Mouse (Mus musculus) heart, postnatal 36 days (tissue): ENCODE results near the gene Zkscan4. TPM values are rescaled to one million over a fixed set of nuclear protein-coding genes. Genes with fewer than 3 reads are reported as not detected.
"Not testable (repeated sequence)": the region's sequence is repeated elsewhere in the genome, so short reads cannot be mapped to it uniquely, and the experiment has no call there.

Experiments used
- DNase-seq, 2 experiments: peaks; one replicate each; pipeline ENCODE4 v3.0.0; 2021 to 2022
- intact Hi-C: fragments of 180-260 bp; cut with DNase I; formaldehyde crosslinking; loops from one replicate; pipeline ENCODE4 v1.15.1; 2025
- total RNA-seq, 2 experiments: library from RNA; stranded (reverse); gene quantifications; 2 replicates each; pipeline ENCODE4 v1.2.3; 2021

Gene Zkscan4
- 1 to 10 TPM; 1.2 to 1.5 TPM for total RNA-seq

DNA sequence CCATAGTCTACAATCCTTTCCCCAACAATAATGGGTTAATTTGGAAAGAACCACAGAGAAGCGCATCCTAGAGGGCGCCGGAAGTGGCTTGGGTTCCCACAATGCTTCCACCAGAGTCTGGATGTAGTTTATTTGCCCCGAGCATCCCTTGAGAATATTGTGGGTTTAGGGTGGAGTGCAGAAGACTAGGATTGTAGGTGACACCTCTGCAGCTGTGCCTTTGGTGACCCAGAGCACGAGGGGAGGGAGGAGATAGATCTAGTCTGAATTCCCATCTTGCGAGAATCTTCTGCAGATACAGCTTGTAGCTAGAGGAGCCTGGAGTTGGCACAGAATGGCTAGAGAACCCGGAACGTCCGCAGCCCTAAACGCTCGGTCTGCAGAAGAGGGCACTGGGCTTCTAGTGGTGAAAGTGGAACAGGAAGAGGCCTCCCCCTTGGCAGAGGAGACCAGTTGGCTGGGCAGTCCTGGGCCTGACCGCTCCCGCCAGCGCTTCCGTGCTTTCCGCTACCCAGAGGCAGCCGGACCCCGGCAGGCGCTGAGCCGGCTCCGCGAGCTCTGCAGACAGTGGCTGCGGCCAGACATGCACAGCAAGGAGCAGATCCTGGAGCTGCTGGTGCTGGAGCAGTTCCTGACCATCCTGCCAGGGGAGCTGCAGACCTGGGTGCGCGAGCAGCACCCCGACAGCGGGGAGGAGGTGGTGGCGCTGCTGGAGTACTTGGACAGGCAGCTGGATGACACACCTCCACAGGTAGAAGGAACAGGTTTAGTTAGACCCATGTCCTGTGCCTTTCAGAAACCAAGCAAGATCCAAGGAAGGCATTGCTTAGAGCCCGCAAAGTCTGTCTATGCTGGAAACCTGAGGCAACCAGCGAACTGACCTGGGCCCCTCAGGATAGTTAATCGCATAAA lies at the start of gene Zkscan4, which contains the start of gene Gm10065:
Gene Zkscan4, plus strand, starts transcription at position 149 of the 912 bp plus-strand sequence.
Gene Gm10065, minus strand, starts transcription at position 683 of the 912 bp plus-strand sequence.
- intact Hi-C loops = not testable (repeated sequence)

DNA sequence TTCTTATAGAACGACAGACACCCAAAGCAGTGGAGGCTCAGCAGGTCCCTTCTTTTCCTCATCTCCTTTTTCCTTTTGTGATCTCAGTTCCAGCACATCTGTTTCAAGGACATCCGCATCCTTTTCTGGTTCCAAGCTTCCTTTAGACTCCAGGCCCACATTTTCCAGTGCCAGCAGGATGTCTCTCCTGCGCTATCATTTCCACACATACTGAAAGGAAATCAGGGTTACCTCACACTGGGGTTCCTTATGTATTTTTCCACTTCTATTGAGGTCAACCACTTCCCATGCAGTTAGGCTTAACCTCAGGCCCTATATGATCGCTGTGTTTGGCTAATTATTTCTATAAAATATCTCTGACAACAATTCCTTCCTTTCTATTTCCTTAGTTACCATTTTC lies 43.2 kb upstream of the Zkscan4 start:
- DNase-seq = no peak
- intact Hi-C loops = no loop called here

More for the DNA sequence above, at the start of gene Zkscan4, which contains the start of gene Gm10065:
- peak; percentile 63 to 72 for DNase-seq

- DNase-seq = peak; percentile 37 to 49
- intact Hi-C loops = loop anchor here (2.0 kb wide), 1 partner anchor 38 kb away; the partner anchor contains the start of gene Zkscan3
These were observed 38.1 kb upstream of the Zkscan4 start, which contains the start of gene Pgbd1 for GRCm38 (mm10) chr13:21440503-21441206. Gene Pgbd1 (minus strand): TSS chr13:21441058.

DNA sequence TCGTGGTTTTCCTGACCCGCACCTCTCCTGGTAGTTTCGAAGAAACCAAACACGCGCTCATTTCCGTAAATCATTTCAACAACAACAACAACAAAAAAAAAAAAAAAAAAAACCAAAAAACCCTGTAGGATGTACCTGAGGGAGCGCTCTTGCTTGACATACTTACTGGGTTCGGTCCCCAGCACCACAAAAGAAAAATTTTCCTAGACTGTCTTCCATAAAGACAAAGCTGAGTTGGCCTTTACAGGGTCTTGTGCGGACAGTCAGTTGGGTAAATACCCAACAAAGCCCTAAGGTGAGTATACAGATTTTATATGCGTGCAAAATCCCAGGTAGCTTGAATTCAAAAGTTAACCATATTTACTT lies 37.5 kb upstream of the Zkscan4 start:
- no peak for DNase-seq
- intact Hi-C loops = loop anchor here (2.0 kb wide), 1 partner anchor 38 kb away; the partner anchor contains the start of gene Zkscan3

DNA sequence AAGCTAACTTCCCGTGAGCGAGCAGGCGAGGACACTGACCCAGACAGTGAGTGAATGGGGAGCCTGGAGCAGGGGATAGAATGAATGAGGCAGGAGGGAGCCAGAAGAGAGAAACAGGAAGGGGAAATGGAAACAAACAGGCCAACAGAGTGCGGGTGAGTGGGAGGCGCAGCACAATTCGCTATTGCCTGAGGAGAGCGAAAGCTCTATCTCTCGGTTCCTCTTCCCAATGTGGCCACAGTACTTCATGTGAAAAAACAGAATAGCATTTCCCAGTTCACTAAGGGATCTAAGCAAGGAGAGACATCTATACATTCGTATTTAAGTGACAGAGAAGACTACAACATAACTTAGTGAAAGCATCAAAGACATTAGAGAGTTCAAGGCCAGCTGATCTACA lies 31.9 kb upstream of the Zkscan4 start:
- no peak for DNase-seq
- intact Hi-C loops = no loop called here

GRCm38 (mm10) chr13:21447856-21448614 lies 30.7 kb upstream of the Zkscan4 start:
- no peak for DNase-seq
- intact Hi-C loops = no loop called here

DNA sequence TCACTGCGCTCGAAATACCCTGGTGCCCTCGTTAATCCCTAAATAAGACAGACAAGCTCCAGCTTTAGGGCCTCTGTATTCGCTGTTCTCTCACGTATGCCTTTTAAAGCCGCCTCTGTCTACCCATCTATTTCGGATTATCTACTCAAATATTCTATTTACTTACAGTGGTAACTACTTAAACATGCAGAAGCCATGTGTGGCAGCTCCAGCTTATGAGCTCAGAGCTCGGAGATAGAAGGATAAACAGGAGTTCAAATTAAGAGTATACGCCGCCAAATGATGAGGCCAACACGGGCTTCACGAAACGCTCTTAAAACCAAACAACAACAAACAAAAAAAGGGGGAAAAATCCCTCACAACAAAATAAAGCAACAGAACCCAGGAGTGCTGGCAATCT lies 25.7 kb upstream of the Zkscan4 start:
- intact Hi-C loops = loop anchor here (1.0 to 2.0 kb wide), 3 partner anchors 50 to 91 kb away; partner anchors contain the start of genes Zkscan3 and Zscan12
- no peak for DNase-seq

DNA sequence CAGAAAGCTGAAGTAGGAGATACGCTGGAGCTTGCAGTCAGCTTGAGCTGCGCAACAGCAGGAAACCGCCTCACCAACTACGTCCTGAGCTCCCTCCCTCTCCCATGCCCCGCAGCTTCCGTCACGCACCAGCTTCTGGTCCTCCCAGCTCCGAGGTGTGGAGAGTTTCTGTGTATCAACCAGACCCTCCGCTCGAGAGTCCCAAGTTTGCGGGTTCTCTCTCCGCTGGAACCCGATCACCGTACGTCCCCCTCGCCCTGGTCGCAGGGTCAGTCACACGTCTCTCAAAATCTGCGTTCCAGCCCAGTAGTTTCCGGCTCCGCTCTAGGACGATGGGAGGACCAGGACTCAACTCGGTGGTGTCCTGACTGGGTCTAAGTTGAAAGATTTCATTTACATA lies 25.3 kb upstream of the Zkscan4 start, which contains the start of gene Zscan26:
Gene Zscan26, minus strand, starts transcription at position 282 of the 400 bp plus-strand sequence.
- intact Hi-C loops = loop anchor here (1.0 to 2.0 kb wide), 3 partner anchors 51 to 91 kb away; partner anchors contain the start of genes Zkscan3 and Zscan12

DNA sequence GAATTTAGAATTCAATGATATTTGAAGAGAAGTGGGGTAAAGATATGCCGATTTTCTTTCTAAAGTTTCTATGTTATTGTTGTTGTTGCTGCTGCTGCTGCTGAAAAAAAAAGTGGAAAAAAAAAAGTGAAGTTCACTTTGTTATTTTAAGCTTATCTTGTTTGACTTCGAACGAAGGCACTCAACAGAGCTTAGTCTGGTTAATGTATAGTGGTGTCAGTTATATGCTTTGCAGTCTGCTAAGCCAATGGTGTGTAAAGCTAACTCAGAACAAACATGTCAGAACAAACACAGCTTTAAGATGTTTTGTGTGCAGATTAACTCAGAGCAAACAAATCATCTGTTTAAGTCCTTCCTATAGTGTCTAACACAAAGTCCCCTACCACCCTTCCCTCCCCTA lies 24.6 kb upstream of the Zkscan4 start:
- intact Hi-C loops = no loop called here
- no peak for DNase-seq

More for the DNA sequence above, 25.3 kb upstream of the Zkscan4 start, which contains the start of gene Zscan26:
- peak; percentile 84 to 88 for DNase-seq

DNA sequence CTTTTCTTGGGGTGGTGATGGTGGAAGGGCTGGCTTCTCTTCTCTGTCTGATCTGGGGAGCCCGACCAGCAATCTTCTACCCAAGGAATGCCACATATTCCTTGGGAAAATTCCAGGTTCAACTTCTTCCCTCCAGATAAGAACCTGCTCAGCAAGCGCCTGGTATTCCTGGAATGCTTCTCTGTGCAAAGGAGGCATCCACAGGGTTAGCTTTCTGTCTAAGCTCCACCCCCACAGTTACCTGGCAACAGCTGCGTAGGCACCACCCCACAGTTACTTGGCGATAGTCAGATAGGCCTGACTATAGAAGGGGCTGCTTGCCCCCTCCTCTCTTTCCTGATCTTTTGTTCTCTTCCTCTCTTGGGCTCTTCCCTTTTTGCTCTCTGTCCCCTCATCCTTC lies 22.4 kb upstream of the Zkscan4 start:
- DNase-seq = no peak
- intact Hi-C loops = no loop called here

DNA sequence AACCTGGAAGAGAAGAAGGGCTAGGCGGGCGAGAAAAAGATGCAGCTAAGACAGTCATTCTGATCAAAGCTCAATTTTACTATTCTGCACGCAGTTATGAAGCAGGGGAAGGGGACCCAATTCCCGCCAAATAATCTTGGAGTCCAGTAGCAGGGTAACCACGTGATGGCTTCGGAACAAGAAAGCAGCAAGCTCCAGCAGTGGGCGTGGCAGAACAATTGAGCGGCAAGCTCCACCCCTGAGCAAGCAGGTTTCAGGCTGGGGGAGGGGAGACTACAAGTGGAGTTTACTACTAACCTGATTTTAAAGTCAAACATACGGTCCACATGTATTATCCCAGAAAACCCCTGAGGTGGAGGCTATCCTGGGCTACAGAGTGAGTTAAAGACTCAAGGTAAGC lies 16.2 kb upstream of the Zkscan4 start:
- intact Hi-C loops, DNase-seq: not testable (repeated sequence)

GRCm38 (mm10) chr13:21467336-21467735 lies 11.4 kb upstream of the Zkscan4 start:
- intact Hi-C loops = loop anchor here (5.0 kb wide), 2 partner anchors 40 to 105 kb away; partner anchors contain the start of gene Zscan12
- no peak for DNase-seq

- intact Hi-C loops = loop anchor here (1.0 to 5.0 kb wide), 3 partner anchors 39 to 106 kb away; partner anchors contain the start of gene Zscan12
- peak; percentile 83 to 84 for DNase-seq
These were observed 10.4 kb upstream of the Zkscan4 start, which contains the start of gene Nkapl for GRCm38 (mm10) chr13:21468061-21469019. Gene Nkapl (minus strand): TSS chr13:21468509.

GRCm38 (mm10) chr13:21469097-21469496 lies 9.6 kb upstream of the Zkscan4 start:
- intact Hi-C loops = loop anchor here (1.0 to 5.0 kb wide), 3 partner anchors 38 to 107 kb away; partner anchors contain the start of gene Zscan12

GRCm38 (mm10) chr13:21472427-21472826 lies 6.3 kb upstream of the Zkscan4 start:
- intact Hi-C loops = no loop called here
- no peak for DNase-seq

More at GRCm38 (mm10) chr13:21469097-21469496, 9.6 kb upstream of the Zkscan4 start:
- no peak for DNase-seq

DNA sequence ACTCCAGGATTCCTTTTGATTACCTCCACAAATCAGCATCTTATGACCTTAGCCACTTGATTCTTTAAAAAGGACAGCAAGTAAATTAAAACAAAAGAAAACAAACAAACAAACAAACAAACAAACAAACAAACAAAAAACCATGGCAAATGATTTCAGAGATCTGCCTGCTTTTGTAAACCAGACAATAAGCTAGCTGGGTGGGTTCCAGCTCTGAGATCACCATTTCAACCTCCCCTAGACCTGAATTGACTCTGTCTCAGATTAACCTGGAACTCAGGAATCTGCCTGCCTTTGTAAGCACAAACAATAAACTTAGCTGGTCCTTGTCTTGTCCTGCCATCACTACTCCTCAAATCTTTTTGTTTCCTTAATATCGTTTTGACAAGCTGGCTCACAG lies 8.2 kb downstream of the Zkscan4 start:
- DNase-seq = no peak
- intact Hi-C loops = no loop called here

GRCm38 (mm10) chr13:21492847-21493246 lies 14.1 kb downstream of the Zkscan4 start:
- DNase-seq = no peak
- intact Hi-C loops = no loop called here

DNA sequence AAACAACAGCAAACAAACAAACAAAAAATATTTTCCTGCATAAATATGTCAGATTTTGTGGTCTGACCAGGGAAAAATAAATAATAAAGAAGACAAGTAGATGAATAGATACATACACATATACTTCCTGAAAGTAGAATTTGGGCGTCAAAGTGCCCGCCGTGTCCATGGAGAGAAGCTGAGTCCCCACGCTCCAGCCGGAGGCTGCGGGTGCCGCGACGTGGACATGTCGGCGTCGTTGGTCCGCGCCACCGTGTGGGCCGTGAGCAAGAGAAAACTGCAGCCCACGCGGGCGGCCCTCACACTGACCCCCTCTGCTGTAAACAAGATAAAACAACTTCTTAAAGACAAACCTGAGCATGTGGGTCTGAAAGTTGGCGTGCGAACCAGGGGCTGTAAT lies 16.4 kb downstream of the Zkscan4 start, which contains the start of gene AK157302:
Gene AK157302, plus strand, starts transcription at position 144 of the 400 bp plus-strand sequence.
- intact Hi-C loops = no loop called here
- peak in 1 of 2 experiments; percentile 35 for DNase-seq
